Mouse (Mus musculus) testis, adult 2 months (tissue): ENCODE measurements around the gene Anks6.

Experiments
- CTCF ChIP-seq: fragments of 200-500 bp; IDR thresholded peaks from 2 replicates; pipeline ENCODE4 v1.5.1; 2012; ENCODE audit warnings: low read depth, mild to moderate bottlenecking, inconsistent platforms, low read length, moderate library complexity; ENCODE audit not compliant: control insufficient read depth, insufficient read depth, insufficient replicate concordance
- POLR2A ChIP-seq: fragments of 200-500 bp; IDR thresholded peaks from 2 replicates; pipeline ENCODE4 v1.6.1; 2012; ENCODE audit warnings: low read depth, mild to moderate bottlenecking, inconsistent platforms, low read length, moderate library complexity; ENCODE audit not compliant: control insufficient read depth

GRCm38 (mm10) chr4:47080647-47081010, 23.4 kb upstream of the Anks6 start:
- TF ChIP-seq POLR2A (no peak), CTCF (no peak)
